Mouse (Mus musculus) adrenal gland, postnatal 36 days (tissue): ENCODE measurements around the gene Cep72. TPM values are rescaled to one million over a fixed set of nuclear protein-coding genes. Genes with fewer than 3 reads are reported as not detected.
"Not testable (repeated sequence)": the region's sequence is repeated elsewhere in the genome, so short reads cannot be mapped to it uniquely, and the experiment has no call there.

Experiments used
- DNase-seq, 2 experiments: peaks; one replicate each; pipeline ENCODE4 v3.0.0; 2021; ENCODE audit warnings: mixed read lengths in 1 of 2
- long read RNA-seq, 2 experiments: library from polyadenylated mRNA; stranded (forward); transcript quantifications; one replicate each; pipeline ENCODE4 v2.0.0; 2021; ENCODE audit warnings: borderline sequencing depth in 2 of 2
- total RNA-seq, 2 experiments: library from RNA; stranded (reverse); gene quantifications; 2 replicates each; pipeline ENCODE4 v1.2.3; 2021

The Cep72 gene
- 1 to 10 TPM; 4.1 to 6.5 TPM for total RNA-seq
- long read RNA-seq, experiment 1, partial matches to known transcripts, result 0 of 3 reads
- long read RNA-seq, experiment 1, other reads (novel, unspliced or antisense), result 3 of 3 reads
- long read RNA-seq, experiment 2, partial matches to known transcripts, result 0 of 1 reads
- long read RNA-seq, experiment 2, other reads (novel, unspliced or antisense), result 1 of 1 reads

- peak; percentile 94 to 96 for DNase-seq
Observed at GRCm38 (mm10) chr13:74061613-74062377, at the start of gene Cep72. Gene Cep72, minus strand, starts transcription at chr13:74062299.

GRCm38 (mm10) chr13:74107410-74107809, 45.3 kb upstream of the Cep72 start:
- DNase-seq, result no peak

DNA sequence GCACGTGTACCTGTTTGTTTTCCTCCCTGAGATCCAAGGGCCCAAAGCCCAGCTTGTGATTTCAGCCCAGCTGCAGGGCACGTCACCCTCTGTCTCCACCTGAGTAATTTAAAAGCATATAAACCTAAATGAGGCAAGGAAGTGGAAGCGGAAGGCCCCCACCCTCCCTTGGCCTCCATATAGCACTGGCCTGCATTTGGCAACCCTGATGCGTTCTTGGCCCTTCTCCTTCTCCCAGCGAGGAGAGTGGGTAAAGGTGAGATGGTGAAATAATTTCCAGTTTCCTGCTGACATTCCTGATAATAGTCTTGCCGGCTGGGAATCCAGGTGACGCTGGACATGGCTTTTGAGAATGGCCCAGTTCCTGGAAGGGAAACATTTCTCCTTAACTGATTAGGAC, 42.3 kb upstream of the Cep72 start:
- DNase-seq, result no peak

DNA sequence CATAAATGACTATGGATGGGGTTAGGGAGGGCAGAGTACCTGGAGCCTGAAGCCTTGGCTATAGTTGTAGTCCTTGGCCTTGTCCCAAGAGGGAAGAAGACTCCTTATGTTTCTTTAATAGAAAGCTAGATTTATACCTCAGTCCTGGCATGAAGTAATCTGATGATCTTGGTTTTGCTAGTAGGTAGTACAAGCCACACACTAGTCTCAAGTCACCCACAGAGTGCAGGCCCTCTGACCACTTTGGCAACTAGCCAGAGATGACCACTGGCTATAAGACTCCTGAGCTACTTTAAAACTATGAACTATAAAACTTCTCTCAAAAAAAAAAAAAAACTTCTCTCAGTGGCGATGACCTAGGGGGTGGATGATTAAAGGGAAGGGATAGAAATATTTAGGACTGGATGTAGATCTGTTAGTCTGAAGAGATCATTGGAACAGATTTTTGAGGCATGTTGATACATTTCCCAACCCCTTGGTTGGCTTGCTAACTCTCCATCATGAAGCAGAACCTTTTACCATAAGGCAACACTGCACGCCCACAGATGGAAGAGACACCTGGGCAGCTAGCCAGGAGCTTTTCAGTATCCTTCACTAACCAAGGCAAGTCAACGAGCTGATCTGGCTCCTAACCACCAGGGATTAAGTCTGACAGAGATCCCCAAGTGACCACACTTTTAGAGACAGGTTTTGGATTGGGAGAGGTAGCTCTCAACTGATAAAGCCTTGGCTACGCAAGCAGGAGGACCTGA, 40.9 kb upstream of the Cep72 start:
- no peak for DNase-seq

GRCm38 (mm10) chr13:74102108-74102830, 40.2 kb upstream of the Cep72 start:
- DNase-seq, result no peak

GRCm38 (mm10) chr13:74098913-74099312, 36.8 kb upstream of the Cep72 start:
- no peak for DNase-seq

DNA sequence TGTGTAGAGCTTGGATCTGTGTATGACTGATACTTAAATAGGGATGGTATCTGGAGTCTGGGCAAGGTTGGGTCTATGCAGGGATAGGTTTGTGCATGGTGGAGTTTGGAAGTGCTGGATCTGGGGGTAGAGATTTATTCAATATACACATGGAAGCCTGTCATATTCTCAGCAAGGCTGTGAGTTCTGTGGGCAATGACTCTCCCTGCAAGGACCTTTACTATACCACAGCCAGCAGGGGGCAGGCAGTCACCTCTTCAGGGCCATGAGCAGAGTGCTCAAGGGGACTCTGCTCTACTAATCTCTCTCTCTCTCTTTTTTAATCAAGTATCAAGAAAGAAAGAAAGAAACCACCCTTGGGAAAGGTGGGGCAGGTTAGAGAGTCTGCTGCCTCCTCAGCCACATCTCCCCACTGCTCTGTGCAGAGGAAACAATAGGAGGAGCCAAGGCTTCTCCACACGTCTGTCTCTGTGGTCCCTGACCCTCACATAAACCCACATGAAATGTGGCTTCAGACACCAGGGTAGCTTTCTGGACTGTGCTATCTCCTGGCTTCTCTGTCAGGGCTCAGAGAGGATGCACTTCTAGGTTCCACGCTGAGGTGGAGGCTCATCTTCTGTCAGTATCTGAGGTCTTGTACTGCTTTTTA, 34.7 kb upstream of the Cep72 start:
- DNase-seq, result peak; percentile 77 to 87

DNA sequence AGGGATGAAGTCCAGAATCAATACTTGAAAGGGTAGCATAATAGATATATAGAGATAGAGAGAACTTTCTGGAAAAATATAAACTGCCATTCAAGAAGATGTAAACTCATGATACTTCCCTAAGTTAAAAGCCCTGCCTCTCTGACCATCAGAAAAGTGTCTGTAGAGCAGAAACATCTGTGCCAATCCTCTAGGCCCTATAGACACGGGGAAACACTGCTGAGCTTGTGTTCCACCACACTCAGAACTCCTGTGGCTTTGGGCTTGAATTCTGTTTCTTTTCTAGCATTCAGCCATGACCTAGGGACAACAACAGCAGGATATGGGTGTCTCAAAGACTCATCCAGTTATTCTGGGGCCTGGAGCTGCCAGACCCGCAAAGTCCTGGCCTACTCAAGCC, 33.8 kb upstream of the Cep72 start:
- no peak for DNase-seq

- DNase-seq, result no peak
Observed at GRCm38 (mm10) chr13:74090265-74090664, 28.2 kb upstream of the Cep72 start.

- no peak for DNase-seq
Observed at GRCm38 (mm10) chr13:74073369-74073768, 11.3 kb upstream of the Cep72 start.

- no peak for DNase-seq
Observed at GRCm38 (mm10) chr13:74071714-74072113, 9.6 kb upstream of the Cep72 start.

DNA sequence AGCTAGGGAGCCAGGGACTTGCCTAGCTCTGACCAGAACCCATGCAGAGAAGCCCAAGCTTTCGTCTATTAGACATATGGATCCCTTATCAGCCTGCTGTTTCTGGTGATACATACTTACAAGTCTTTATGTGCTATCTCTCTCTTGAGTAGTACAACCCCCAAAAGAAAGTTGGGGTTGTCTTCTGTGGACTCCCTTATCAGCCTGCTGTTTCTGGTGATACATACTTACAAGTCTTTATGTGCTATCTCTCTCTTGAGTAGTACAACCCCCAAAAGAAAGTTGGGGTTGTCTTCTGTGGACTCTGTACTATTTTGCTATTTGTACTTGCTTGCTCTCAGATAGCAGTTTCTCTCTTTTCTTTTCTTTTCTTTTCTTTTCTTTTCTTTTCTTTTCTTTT, 9.1 kb upstream of the Cep72 start:
- DNase-seq, result not testable (repeated sequence)

- peak; percentile 22 to 28 for DNase-seq
Observed at GRCm38 (mm10) chr13:74066576-74066975, 4.5 kb upstream of the Cep72 start.

DNA sequence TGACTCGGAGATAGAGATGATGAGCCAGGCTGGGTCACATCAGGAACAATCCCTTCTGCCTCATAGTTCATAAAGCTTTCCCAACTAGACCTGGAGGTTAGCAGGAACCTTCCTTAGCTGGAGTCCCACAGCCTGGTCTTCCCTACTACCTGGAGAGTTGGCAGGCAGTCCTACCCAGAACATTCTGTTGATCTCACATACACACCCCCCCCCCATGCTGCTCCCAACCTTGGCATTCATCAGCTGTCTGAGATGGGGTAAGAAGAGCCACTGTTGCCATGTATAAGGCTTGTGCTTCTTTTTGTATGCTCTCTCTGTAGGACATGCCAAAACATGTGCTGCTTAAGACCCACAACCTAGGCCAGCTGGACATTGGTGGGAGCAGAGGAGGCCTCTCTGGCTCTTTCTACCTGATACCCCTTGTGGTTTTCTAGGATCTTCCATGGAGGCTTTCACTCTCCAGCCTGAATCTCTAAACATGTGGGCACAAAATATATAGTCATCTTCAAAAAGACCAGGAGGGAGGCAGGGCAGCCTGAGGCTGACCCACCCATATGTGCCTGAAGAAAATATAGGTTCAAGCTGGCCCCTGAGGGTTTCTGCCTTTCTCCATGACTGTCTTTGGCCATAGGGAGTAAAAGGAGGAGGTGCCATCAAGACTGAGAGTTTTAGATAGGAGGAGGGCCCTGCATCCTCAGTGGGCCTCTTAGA, 1.4 kb upstream of the Cep72 start:
- no peak for DNase-seq

- DNase-seq, result no peak
Observed at GRCm38 (mm10) chr13:74062378-74063128, 454 bp upstream of the Cep72 start.

- no peak for DNase-seq
Observed at GRCm38 (mm10) chr13:74058081-74058480, 4.0 kb downstream of the Cep72 start.

GRCm38 (mm10) chr13:74056194-74056593, 5.9 kb downstream of the Cep72 start:
- DNase-seq, result no peak

DNA sequence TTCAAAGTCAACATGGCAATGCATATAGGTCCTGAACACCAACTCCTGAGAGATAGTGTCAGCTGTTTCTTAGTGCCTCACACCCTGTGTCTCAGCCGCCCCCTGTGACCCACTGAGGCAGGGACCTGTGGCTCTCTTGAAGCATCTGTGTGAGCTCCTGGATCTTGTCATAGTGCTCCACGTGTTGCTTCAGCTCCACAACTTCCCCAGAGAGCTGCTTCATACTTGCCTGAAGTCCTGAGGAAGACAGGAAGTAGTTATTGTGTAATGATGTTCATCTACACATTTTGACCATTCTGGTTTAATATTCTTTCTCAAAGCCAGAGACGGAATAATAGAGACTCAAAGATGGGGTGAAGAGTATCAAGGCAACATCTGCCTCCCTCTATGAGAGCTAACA, 22.2 kb downstream of the Cep72 start:
- DNase-seq, result no peak

DNA sequence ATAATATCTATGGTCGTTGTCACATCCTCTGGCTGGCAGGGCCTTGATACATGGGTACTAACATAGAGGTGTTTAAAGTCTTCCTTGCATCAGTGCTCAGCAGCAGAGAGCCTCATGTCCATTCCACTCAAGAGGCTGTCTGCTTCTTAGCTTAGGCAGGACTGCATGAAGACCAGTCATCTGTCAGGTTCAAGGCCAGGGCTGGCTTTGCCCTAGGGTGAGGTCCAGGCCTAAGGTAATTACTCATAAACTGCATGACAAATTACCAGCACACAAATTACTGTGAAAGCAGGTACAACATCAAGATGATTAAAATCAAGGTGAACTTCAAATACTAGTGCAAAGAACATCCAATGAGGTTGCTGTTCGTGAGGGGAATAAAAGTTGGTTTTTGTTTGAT, 26.3 kb downstream of the Cep72 start:
- peak; percentile 71 to 75 for DNase-seq

DNA sequence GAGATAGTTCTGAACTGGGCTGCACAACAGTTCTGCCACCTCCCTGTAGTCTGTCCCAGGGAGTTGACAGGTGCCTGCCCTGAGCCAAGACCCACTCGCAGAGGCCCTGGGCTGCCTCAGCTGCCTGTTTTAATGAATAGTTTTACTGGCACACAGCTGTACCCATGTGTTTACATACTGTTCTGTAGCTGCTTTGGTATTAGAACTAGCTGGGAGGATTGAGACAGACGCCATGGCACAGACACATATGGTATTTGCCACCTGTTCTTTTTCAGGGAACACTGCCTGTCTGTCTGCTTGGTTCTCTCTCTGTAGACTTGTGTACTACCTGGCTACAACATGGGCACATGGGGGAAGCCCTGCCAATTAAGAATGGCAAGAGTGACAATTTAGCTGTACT, 27.3 kb downstream of the Cep72 start:
- no peak for DNase-seq

- DNase-seq, result peak; percentile 30 to 61
Observed at GRCm38 (mm10) chr13:74031133-74031532, 31.0 kb downstream of the Cep72 start.
